Mouse (Mus musculus): ENCODE measurements around the gene Pde10a. TPM values are rescaled to one million over a fixed set of nuclear protein-coding genes. Genes with fewer than 3 reads are reported as not detected.
A peak's percentile ranks its signal among the peaks of the same experiment; 100 is the strongest.

Pde10a gene
- polyA plus RNA-seq, 1 experiment from 2014 or later, result 0.88 TPM

GRCm38 (mm10) chr17:9023198-9023942 is 498.2 kb downstream of the Pde10a start:
- Histone ChIP-seq H3K9ac (ENCODE audit: low read length) (no peak overlapping the region), H3K27me3 (ENCODE audit: control insufficient read depth, insufficient read depth, low read depth, low read length) (no peaks in the 10 kb centered on the region), H3K4me1 (replicated peaks; ENCODE audit: control insufficient read depth, insufficient read depth, low read length) (no peaks in the 10 kb centered on the region), H3K27ac (ENCODE audit: low read length) (no peak overlapping the region), H3K9me3 (ENCODE audit: control insufficient read depth, low read length) (no peaks in the 10 kb centered on the region), H3K4me2 (ENCODE audit: low read depth, low read length) (no peak overlapping the region), H3K4me3 (ENCODE audit: low read length) (no peak overlapping the region), H3K36me3 (ENCODE audit: control insufficient read depth, insufficient read depth, low read length) (no peaks in the 10 kb centered on the region)
- no peak for ATAC-seq (ENCODE audit: low read depth)
- 24% methylated on average over 14 of the region's 14 CpGs for WGBS

- Histone ChIP-seq H3K9ac (ENCODE audit: low read length) (no peak overlapping the region), H3K27me3 (ENCODE audit: control insufficient read depth, insufficient read depth, low read depth, low read length) (no peaks in the 10 kb centered on the region), H3K9me3 (ENCODE audit: control insufficient read depth, low read length) (no peaks in the 10 kb centered on the region), H3K4me2 (ENCODE audit: low read depth, low read length) (no peak overlapping the region), H3K27ac (ENCODE audit: low read length) (no peak overlapping the region), H3K4me1 (replicated peaks; ENCODE audit: control insufficient read depth, insufficient read depth, low read length) (no peaks in the 10 kb centered on the region; the same call in 1 of the 2 replicates), H3K36me3 (ENCODE audit: control insufficient read depth, insufficient read depth, low read length) (no peaks in the 10 kb centered on the region), H3K4me3 (ENCODE audit: low read length) (no peak overlapping the region)
- no peak for ATAC-seq (ENCODE audit: low read depth)
- 38% methylated on average over 5 of the region's 5 CpGs for WGBS
Observed at GRCm38 (mm10) chr17:9030181-9030580, 505.0 kb downstream of the Pde10a start.

GRCm38 (mm10) chr17:9031241-9032141 is 506.3 kb downstream of the Pde10a start:
- Histone ChIP-seq H3K27me3 (ENCODE audit: control insufficient read depth, insufficient read depth, low read depth, low read length) (no peaks in the 10 kb centered on the region), H3K4me3 (ENCODE audit: low read length) (no peak overlapping the region), H3K9ac (ENCODE audit: low read length) (no peak overlapping the region), H3K36me3 (ENCODE audit: control insufficient read depth, insufficient read depth, low read length) (no peaks in the 10 kb centered on the region), H3K9me3 (ENCODE audit: control insufficient read depth, low read length) (no peaks in the 10 kb centered on the region), H3K4me2 (ENCODE audit: low read depth, low read length) (peak overlapping the region; percentile 45), H3K4me1 (replicated peaks; ENCODE audit: control insufficient read depth, insufficient read depth, low read length) (no peaks in the 10 kb centered on the region; the same call in 1 of the 2 replicates), H3K27ac (ENCODE audit: low read length) (no peak overlapping the region)
- WGBS, result 12% methylated on average over 24 of the region's 24 CpGs
- ATAC-seq (ENCODE audit: low read depth), result peak; percentile 65; the same call in 1 of the 2 replicates

- Histone ChIP-seq H3K27ac (ENCODE audit: low read length) (no peak overlapping the region), H3K9me3 (ENCODE audit: control insufficient read depth, low read length) (no peaks in the 10 kb centered on the region), H3K36me3 (ENCODE audit: control insufficient read depth, insufficient read depth, low read length) (no peaks in the 10 kb centered on the region), H3K9ac (ENCODE audit: low read length) (no peak overlapping the region), H3K4me3 (ENCODE audit: low read length) (no peak overlapping the region), H3K4me1 (replicated peaks; ENCODE audit: control insufficient read depth, insufficient read depth, low read length) (no peaks in the 10 kb centered on the region; the same call in 1 of the 2 replicates), H3K4me2 (ENCODE audit: low read depth, low read length) (no peak overlapping the region), H3K27me3 (ENCODE audit: control insufficient read depth, insufficient read depth, low read depth, low read length) (no peaks in the 10 kb centered on the region)
- WGBS, result 72% methylated on average over 6 of the region's 6 CpGs
- no peak for ATAC-seq (ENCODE audit: low read depth)
Observed at GRCm38 (mm10) chr17:9032362-9033044, 507.3 kb downstream of the Pde10a start.

- ATAC-seq (ENCODE audit: low read depth), result no peak
- Histone ChIP-seq H3K36me3 (ENCODE audit: control insufficient read depth, insufficient read depth, low read length) (no peaks in the 10 kb centered on the region), H3K4me2 (ENCODE audit: low read depth, low read length) (no peak overlapping the region), H3K27me3 (ENCODE audit: control insufficient read depth, insufficient read depth, low read depth, low read length) (no peaks in the 10 kb centered on the region), H3K4me1 (replicated peaks; ENCODE audit: control insufficient read depth, insufficient read depth, low read length) (no peaks in the 10 kb centered on the region; the same call in 1 of the 2 replicates), H3K4me3 (ENCODE audit: low read length) (no peak overlapping the region), H3K9me3 (ENCODE audit: control insufficient read depth, low read length) (no peaks in the 10 kb centered on the region), H3K9ac (ENCODE audit: low read length) (no peak overlapping the region), H3K27ac (ENCODE audit: low read length) (no peak overlapping the region)
- WGBS, result 60% methylated on average over 5 of the region's 5 CpGs
Observed at GRCm38 (mm10) chr17:9033511-9033910, 508.3 kb downstream of the Pde10a start.

- Histone ChIP-seq H3K4me3 (ENCODE audit: low read length) (no peak overlapping the region), H3K36me3 (ENCODE audit: control insufficient read depth, insufficient read depth, low read length) (no peaks in the 10 kb centered on the region), H3K9ac (ENCODE audit: low read length) (no peak overlapping the region), H3K4me1 (replicated peaks; ENCODE audit: control insufficient read depth, insufficient read depth, low read length) (no peaks in the 10 kb centered on the region; the same call in 1 of the 2 replicates), H3K27me3 (ENCODE audit: control insufficient read depth, insufficient read depth, low read depth, low read length) (no peaks in the 10 kb centered on the region), H3K4me2 (ENCODE audit: low read depth, low read length) (no peak overlapping the region), H3K27ac (ENCODE audit: low read length) (no peak overlapping the region), H3K9me3 (ENCODE audit: control insufficient read depth, low read length) (no peaks in the 10 kb centered on the region)
- no peak for ATAC-seq (ENCODE audit: low read depth)
- 57% methylated on average over 8 of the region's 8 CpGs for WGBS
Observed at GRCm38 (mm10) chr17:9035561-9036348, 510.6 kb downstream of the Pde10a start.

Other genes with a start within 250 kb of the Pde10a start
- 196 and 202 TPM in 2 replicates for gene Mpc1, start 242.5 kb upstream of the Pde10a start, polyA plus RNA-seq (2015; fragmentation: Nextera tagmentation; extraction: Ambion mirVana)
- 78.9 and 83.6 TPM in 2 replicates for gene Sft2d1, start 214.3 kb upstream of the Pde10a start, polyA plus RNA-seq (2015; fragmentation: Nextera tagmentation; extraction: Ambion mirVana)
- gene Prr18, start 187.9 kb upstream of the Pde10a start, polyA plus RNA-seq (2015; fragmentation: Nextera tagmentation; extraction: Ambion mirVana), result 1.5 and 1.6 TPM in 2 replicates
- gene T2, start 169.4 kb upstream of the Pde10a start, polyA plus RNA-seq (2015; fragmentation: Nextera tagmentation; extraction: Ambion mirVana), result 0.62 and 0.73 TPM in 2 replicates
- 0.13 and 0.40 TPM in 2 replicates for gene T, start 90.9 kb upstream of the Pde10a start, polyA plus RNA-seq (2015; fragmentation: Nextera tagmentation; extraction: Ambion mirVana)
- gene Gm17087, start 41.6 kb downstream of the Pde10a start, polyA plus RNA-seq (2015; fragmentation: Nextera tagmentation; extraction: Ambion mirVana), result not detected in 2 replicates

All from lung, embryonic 16.5 days (tissue).